Mouse (Mus musculus) G1E (cell line): ENCODE measurements around the gene Dclk2. TPM values are rescaled to one million over a fixed set of nuclear protein-coding genes. Genes with fewer than 3 reads are reported as not detected.

Source experiments
- ATAC-seq: 2 replicates; pipeline ENCODE4 v1.8.0; 2016; ENCODE audit warnings: mild to moderate bottlenecking; ENCODE audit not compliant: insufficient number of reproducible peaks, poor library complexity, low FRiP score, severe bottlenecking; ENCODE audit errors: extremely low read depth
- DNase-seq: peaks from one replicate; pipeline ENCODE4 v3.0.0; 2012; ENCODE audit warnings: low spot score
- H3K27me3 ChIP-seq: 2 replicates; pipeline ENCODE4 v1.6.1; 2012; ENCODE audit warnings: mild to moderate bottlenecking, low read length, inconsistent platforms; ENCODE audit not compliant: insufficient read depth
- H3K36me3 ChIP-seq: replicated peaks from 2 replicates; pipeline ENCODE3; 2012; ENCODE audit warnings: mild to moderate bottlenecking, inconsistent platforms
- H3K4me1 ChIP-seq: 2 replicates; pipeline ENCODE4 v1.6.1; 2012; ENCODE audit warnings: low read depth, low read length, inconsistent platforms, mixed read lengths; ENCODE audit not compliant: insufficient read depth
- H3K4me3 ChIP-seq: 2 replicates; pipeline ENCODE4 v1.5.1; 2012; ENCODE audit warnings: low read depth, mild to moderate bottlenecking, inconsistent platforms, low read length, moderate library complexity, mixed read lengths
- H3K9me3 ChIP-seq: replicated peaks from 2 replicates; pipeline ENCODE4 v1.6.1; 2012; ENCODE audit warnings: inconsistent platforms
- CTCF ChIP-seq: IDR thresholded peaks from 2 replicates; pipeline ENCODE4 v1.5.1; 2012; ENCODE audit warnings: low read depth, low read length, inconsistent platforms, mixed read lengths
- GATA1 ChIP-seq: IDR thresholded peaks from 2 replicates; pipeline ENCODE4 v1.6.1; 2012; ENCODE audit warnings: borderline replicate concordance, low read length, inconsistent platforms, mixed read lengths
- GATA2 ChIP-seq: IDR thresholded peaks from 2 replicates; pipeline ENCODE4 v1.6.1; 2012; ENCODE audit warnings: low read depth, low read length, inconsistent platforms, borderline replicate concordance
- POLR2AphosphoS5 ChIP-seq: IDR thresholded peaks from 2 replicates; pipeline ENCODE4 v1.6.1; 2012; ENCODE audit warnings: low read depth, low read length, inconsistent platforms; ENCODE audit not compliant: insufficient replicate concordance
- TAL1 ChIP-seq: conservative IDR thresholded peaks from 2 replicates; pipeline ENCODE4 v1.6.1; 2012; ENCODE audit warnings: low read depth, low read length, inconsistent platforms, mixed read lengths
- polyA plus RNA-seq: library from polyadenylated mRNA; stranded (reverse); fragments of >175 nt; gene quantifications from 2 replicates; pipeline ENCODE4 v1.2.3, GENCODE M21; 2012
- total RNA-seq, 2 experiments: library from RNA; stranded (forward) in 1 of 2; stranded (reverse) in 1 of 2; fragments of 200-1000 nt in 1 of 2; fragments of >200 nt in 1 of 2; fragmentation: Nextera tagmentation in 1 of 2; gene quantifications; 2 replicates each; pipeline ENCODE4 v1.2.3; 2014 to 2017

Gene Dclk2
- total and polyA plus RNA-seq, 3 experiments: 0.11 to 5.3 TPM; not detected in 1

DNA sequence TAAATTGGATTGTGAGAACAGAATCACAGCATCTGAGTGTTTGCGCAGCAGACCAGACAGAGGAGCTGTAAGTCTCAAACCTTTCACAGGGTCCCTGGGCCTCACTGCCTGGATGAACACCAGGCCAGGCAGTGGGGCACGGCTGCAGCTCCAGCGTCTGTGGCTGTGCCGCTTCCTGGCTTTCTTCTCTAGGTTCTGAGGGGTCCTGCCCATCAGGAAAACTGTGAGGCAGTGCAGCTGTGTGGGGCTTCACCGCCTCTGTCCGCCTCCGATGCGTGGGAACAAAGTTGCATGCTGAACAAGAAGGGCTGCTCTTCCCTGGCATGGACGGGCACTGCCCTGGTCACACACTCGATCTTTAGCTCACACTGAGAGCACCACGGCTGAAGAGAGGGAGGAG, 135.7 kb downstream of the Dclk2 start:
- Histone ChIP-seq H3K4me1 (no peaks in the 10 kb centered on the region), H3K36me3 (peaks cover 21% of the 10 kb centered on the region), H3K27me3 (peaks cover 16% of the 10 kb centered on the region; the same call in 1 of the 2 replicates), H3K4me3 (no peak overlapping the region), H3K9me3 (no peaks in the 10 kb centered on the region)
- ATAC-seq (no peak), DNase-seq (no peak)
- TF ChIP-seq CTCF: no peak
- no peak for TF ChIP-seq POLR2AphosphoS5
- TF ChIP-seq TAL1: no peak
- TF ChIP-seq GATA2: no peak
- no peak for TF ChIP-seq GATA1

- Histone ChIP-seq H3K4me3 (no peak overlapping the region), H3K4me1 (no peaks in the 10 kb centered on the region), H3K27me3 (peaks cover 16% of the 10 kb centered on the region; the same call in 1 of the 2 replicates), H3K36me3 (peaks cover 25% of the 10 kb centered on the region), H3K9me3 (no peaks in the 10 kb centered on the region)
- ATAC-seq (no peak), DNase-seq (no peak)
- TF ChIP-seq POLR2AphosphoS5: no peak
- TF ChIP-seq GATA2: no peak
- no peak for TF ChIP-seq GATA1
- no peak for TF ChIP-seq CTCF
- TF ChIP-seq TAL1: no peak
Observed at GRCm38 (mm10) chr3:86784051-86784450, 136.6 kb downstream of the Dclk2 start.

- TF ChIP-seq GATA2 (no peak), TAL1 (no peak), GATA1 (no peak), CTCF (no peak), POLR2AphosphoS5 (no peak)
- Histone ChIP-seq H3K4me3 (no peak overlapping the region), H3K36me3 (peaks cover 41% of the 10 kb centered on the region), H3K9me3 (no peaks in the 10 kb centered on the region), H3K27me3 (no peaks in the 10 kb centered on the region), H3K4me1 (no peaks in the 10 kb centered on the region)
- DNase-seq (no peak), ATAC-seq (no peak)
Observed at GRCm38 (mm10) chr3:86779704-86780103, 140.9 kb downstream of the Dclk2 start.

GRCm38 (mm10) chr3:86775444-86775828, 145.2 kb downstream of the Dclk2 start:
- peaks cover 30% of the 10 kb centered on the region for H3K36me3 ChIP-seq
- no peaks in the 10 kb centered on the region for H3K27me3 ChIP-seq
- no peak overlapping the region for H3K4me3 ChIP-seq
- no peak for TF ChIP-seq GATA2
- no peak for TF ChIP-seq POLR2AphosphoS5
- DNase-seq (no peak), ATAC-seq (no peak)
- no peaks in the 10 kb centered on the region for H3K4me1 ChIP-seq
- no peaks in the 10 kb centered on the region for H3K9me3 ChIP-seq

GRCm38 (mm10) chr3:86774566-86775443, 145.8 kb downstream of the Dclk2 start:
- DNase-seq (no peak), ATAC-seq (no peak)
- TF ChIP-seq GATA1 (no peak), GATA2 (no peak), TAL1 (no peak), CTCF (no peak), POLR2AphosphoS5 (no peak)
- Histone ChIP-seq H3K4me1 (no peaks in the 10 kb centered on the region), H3K4me3 (no peak overlapping the region), H3K9me3 (no peaks in the 10 kb centered on the region), H3K27me3 (no peaks in the 10 kb centered on the region), H3K36me3 (peaks cover 23% of the 10 kb centered on the region)

- Histone ChIP-seq H3K27me3 (no peaks in the 10 kb centered on the region), H3K36me3 (peaks cover 4% of the 10 kb centered on the region), H3K9me3 (no peaks in the 10 kb centered on the region), H3K4me3 (no peak overlapping the region), H3K4me1 (no peaks in the 10 kb centered on the region)
- TF ChIP-seq TAL1: no peak
- no peak for TF ChIP-seq GATA1
- TF ChIP-seq GATA2: no peak
- no peak for TF ChIP-seq POLR2AphosphoS5
- TF ChIP-seq CTCF: no peak
- DNase-seq: no peak
- ATAC-seq: no peak
Observed at GRCm38 (mm10) chr3:86768969-86769368, 151.7 kb downstream of the Dclk2 start.
